Mouse (Mus musculus) stomach, postnatal 0 days (tissue): Measurements from ENCODE around the gene Col18a1.

ENCODE experiments used
- CTCF ChIP-seq: IDR thresholded peaks from 2 replicates; pipeline ENCODE4 v1.5.1; 2016; ENCODE audit warnings: antibody characterized with exemption, low read depth, mild to moderate bottlenecking, moderate library complexity
- EP300 ChIP-seq: optimal IDR thresholded peaks from 2 replicates; pipeline ENCODE3; 2016; ENCODE audit warnings: antibody characterized with exemption

GRCm38 (mm10) chr10:77192745-77193144 is 26.4 kb upstream of the Col18a1 start:
- no peak for TF ChIP-seq EP300
- no peak for TF ChIP-seq CTCF
